Mouse (Mus musculus): ENCODE measurements around the gene Vasn. TPM values are rescaled to one million over a fixed set of nuclear protein-coding genes. Genes with fewer than 3 reads are reported as not detected.
A peak's percentile ranks its signal among the peaks of the same experiment; 100 is the strongest.
"Not testable (repeated sequence)": the region's sequence is repeated elsewhere in the genome, so short reads cannot be mapped to it uniquely, and the experiment has no call there.

Gene Vasn
- polyA plus RNA-seq, 1 experiment from 2014 or later: 9.3 TPM

GRCm38 (mm10) chr16:4678080-4678479 is 38.3 kb downstream of the Vasn start:
- Histone ChIP-seq H3K9ac (ENCODE audit: low read depth, low read length) (no peak overlapping the region), H3K4me3 (ENCODE audit: low read depth, low read length) (no peak overlapping the region; the same call in 1 of the 2 replicates), H3K9me3 (ENCODE audit: control insufficient read depth, low read length) (no peaks in the 10 kb centered on the region), H3K27me3 (replicated peaks; ENCODE audit: control insufficient read depth, insufficient read depth, low read length) (no peaks in the 10 kb centered on the region), H3K4me2 (peak overlapping the region; percentile 98), H3K4me1 (replicated peaks; ENCODE audit: control insufficient read depth, insufficient read depth, low read length) (peaks cover 19% of the 10 kb centered on the region), H3K36me3 (ENCODE audit: control insufficient read depth, insufficient read depth, low read length) (peaks cover 3% of the 10 kb centered on the region; the same call in 1 of the 2 replicates), H3K27ac (ENCODE audit: low read depth, low read length) (no peak overlapping the region)
- no peak for DNase-seq (ENCODE audit: low spot score)
- 69% methylated on average over 5 of the region's 5 CpGs for WGBS
- ATAC-seq (replicated peaks; ENCODE audit: low FRiP score): no peak

GRCm38 (mm10) chr16:4679121-4680018 is 39.6 kb downstream of the Vasn start, which contains the start of gene Coro7:
TSS of gene Coro7 (minus strand) at chr16:4679777.
- no peaks in the 10 kb centered on the region for H3K27me3 ChIP-seq (replicated peaks; ENCODE audit: control insufficient read depth, insufficient read depth, low read length)
- WGBS: under 1% methylated on average over 47 of the region's 47 CpGs
- peak within 1 kb of the TSS; percentile 54; the same call in 1 of the 2 replicates for H3K27ac ChIP-seq (ENCODE audit: low read depth, low read length)
- peak within 1 kb of the TSS; percentile 77 for H3K4me3 ChIP-seq (ENCODE audit: low read depth, low read length)
- peaks cover 19% of the 10 kb centered on the region for H3K4me1 ChIP-seq (replicated peaks; ENCODE audit: control insufficient read depth, insufficient read depth, low read length)
- H3K4me2 ChIP-seq: peak within 1 kb of the TSS; percentile 98
- ATAC-seq (replicated peaks; ENCODE audit: low FRiP score): peak; percentile 89
- H3K36me3 ChIP-seq (ENCODE audit: control insufficient read depth, insufficient read depth, low read length): peaks cover 3% of the 10 kb centered on the region; the same call in 1 of the 2 replicates
- peak within 1 kb of the TSS; percentile 75 for H3K9ac ChIP-seq (ENCODE audit: low read depth, low read length)
- H3K9me3 ChIP-seq (ENCODE audit: control insufficient read depth, low read length): no peaks in the 10 kb centered on the region
- DNase-seq (ENCODE audit: low spot score): peak; percentile 87

GRCm38 (mm10) chr16:4680922-4681455 is 41.2 kb downstream of the Vasn start:
- H3K4me2 ChIP-seq; H3K9ac ChIP-seq (ENCODE audit: low read depth, low read length); H3K4me3 ChIP-seq (ENCODE audit: low read depth, low read length); H3K27ac ChIP-seq (ENCODE audit: low read depth, low read length); H3K27me3 ChIP-seq (replicated peaks; ENCODE audit: control insufficient read depth, insufficient read depth, low read length); DNase-seq (ENCODE audit: low spot score); H3K9me3 ChIP-seq (ENCODE audit: control insufficient read depth, low read length); ATAC-seq (replicated peaks; ENCODE audit: low FRiP score); H3K36me3 ChIP-seq (ENCODE audit: control insufficient read depth, insufficient read depth, low read length): not testable (repeated sequence)
- H3K4me1 ChIP-seq (replicated peaks; ENCODE audit: control insufficient read depth, insufficient read depth, low read length): peaks cover 28% of the 10 kb centered on the region
- 81% methylated on average over 3 of the region's 3 CpGs for WGBS

- 61% methylated on average over 4 of the region's 4 CpGs for WGBS
- Histone ChIP-seq H3K36me3 (ENCODE audit: control insufficient read depth, insufficient read depth, low read length) (peaks cover 4% of the 10 kb centered on the region; the same call in 1 of the 2 replicates), H3K9ac (ENCODE audit: low read depth, low read length) (peak overlapping the region; percentile 93), H3K4me1 (replicated peaks; ENCODE audit: control insufficient read depth, insufficient read depth, low read length) (peaks cover 28% of the 10 kb centered on the region), H3K27me3 (replicated peaks; ENCODE audit: control insufficient read depth, insufficient read depth, low read length) (no peaks in the 10 kb centered on the region), H3K9me3 (ENCODE audit: control insufficient read depth, low read length) (no peaks in the 10 kb centered on the region), H3K4me3 (ENCODE audit: low read depth, low read length) (peak overlapping the region; percentile 88), H3K4me2 (peak overlapping the region; percentile 91), H3K27ac (ENCODE audit: low read depth, low read length) (peak overlapping the region; percentile 77)
- ATAC-seq (replicated peaks; ENCODE audit: low FRiP score) (no peak), DNase-seq (ENCODE audit: low spot score) (no peak)
Measured at GRCm38 (mm10) chr16:4682628-4683179, 43.0 kb downstream of the Vasn start.

GRCm38 (mm10) chr16:4683193-4683580 is 43.4 kb downstream of the Vasn start:
- Histone ChIP-seq H3K4me3 (ENCODE audit: low read depth, low read length) (peak overlapping the region; percentile 88), H3K36me3 (ENCODE audit: control insufficient read depth, insufficient read depth, low read length) (peaks cover 5% of the 10 kb centered on the region; the same call in 1 of the 2 replicates), H3K27ac (ENCODE audit: low read depth, low read length) (peak overlapping the region; percentile 77), H3K9me3 (ENCODE audit: control insufficient read depth, low read length) (no peaks in the 10 kb centered on the region), H3K4me2 (peak overlapping the region; percentile 91), H3K9ac (ENCODE audit: low read depth, low read length) (peak overlapping the region; percentile 93), H3K4me1 (replicated peaks; ENCODE audit: control insufficient read depth, insufficient read depth, low read length) (peaks cover 23% of the 10 kb centered on the region), H3K27me3 (replicated peaks; ENCODE audit: control insufficient read depth, insufficient read depth, low read length) (no peaks in the 10 kb centered on the region)
- WGBS: 25% methylated on average over 9 of the region's 9 CpGs
- DNase-seq (ENCODE audit: low spot score): no peak
- ATAC-seq (replicated peaks; ENCODE audit: low FRiP score): peak; percentile 50

- H3K4me2 ChIP-seq: peak overlapping the region; percentile 91
- peak overlapping the region; percentile 93 for H3K9ac ChIP-seq (ENCODE audit: low read depth, low read length)
- H3K36me3 ChIP-seq (ENCODE audit: control insufficient read depth, insufficient read depth, low read length): peaks cover 5% of the 10 kb centered on the region; the same call in 1 of the 2 replicates
- under 1% methylated on average over 54 of the region's 54 CpGs for WGBS
- no peaks in the 10 kb centered on the region for H3K9me3 ChIP-seq (ENCODE audit: control insufficient read depth, low read length)
- peaks cover 18% of the 10 kb centered on the region for H3K4me1 ChIP-seq (replicated peaks; ENCODE audit: control insufficient read depth, insufficient read depth, low read length)
- H3K27ac ChIP-seq (ENCODE audit: low read depth, low read length): peak overlapping the region; percentile 77
- peak; percentile 96 for DNase-seq (ENCODE audit: low spot score)
- peak; percentile 80 for ATAC-seq (replicated peaks; ENCODE audit: low FRiP score)
- H3K27me3 ChIP-seq (replicated peaks; ENCODE audit: control insufficient read depth, insufficient read depth, low read length): no peaks in the 10 kb centered on the region
- peak overlapping the region; percentile 88 for H3K4me3 ChIP-seq (ENCODE audit: low read depth, low read length)
Measured at GRCm38 (mm10) chr16:4683581-4684456, 44.1 kb downstream of the Vasn start.

GRCm38 (mm10) chr16:4684457-4684791 is 44.7 kb downstream of the Vasn start:
- H3K4me1 ChIP-seq (replicated peaks; ENCODE audit: control insufficient read depth, insufficient read depth, low read length): peaks cover 16% of the 10 kb centered on the region
- ATAC-seq (replicated peaks; ENCODE audit: low FRiP score): 0 out of 2 replicates have a peak, but pooled peaks have one; percentile 1
- H3K36me3 ChIP-seq (ENCODE audit: control insufficient read depth, insufficient read depth, low read length): peaks cover 11% of the 10 kb centered on the region
- under 1% methylated on average over 9 of the region's 9 CpGs for WGBS
- H3K4me3 ChIP-seq (ENCODE audit: low read depth, low read length): peak overlapping the region; percentile 88
- peak overlapping the region; percentile 93 for H3K9ac ChIP-seq (ENCODE audit: low read depth, low read length)
- H3K27me3 ChIP-seq (replicated peaks; ENCODE audit: control insufficient read depth, insufficient read depth, low read length): no peaks in the 10 kb centered on the region
- H3K4me2 ChIP-seq: peak overlapping the region; percentile 91
- DNase-seq (ENCODE audit: low spot score): no peak
- peak overlapping the region; percentile 77 for H3K27ac ChIP-seq (ENCODE audit: low read depth, low read length)
- H3K9me3 ChIP-seq (ENCODE audit: control insufficient read depth, low read length): 0 out of 2 replicates have a peak, but pooled peaks cover 2% of the 10 kb centered on the region

- H3K4me3 ChIP-seq (ENCODE audit: low read depth, low read length); DNase-seq (ENCODE audit: low spot score); ATAC-seq (replicated peaks; ENCODE audit: low FRiP score); H3K4me1 ChIP-seq (replicated peaks; ENCODE audit: control insufficient read depth, insufficient read depth, low read length); H3K27ac ChIP-seq (ENCODE audit: low read depth, low read length); H3K9ac ChIP-seq (ENCODE audit: low read depth, low read length); H3K4me2 ChIP-seq; H3K27me3 ChIP-seq (replicated peaks; ENCODE audit: control insufficient read depth, insufficient read depth, low read length); H3K9me3 ChIP-seq (ENCODE audit: control insufficient read depth, low read length): not testable (repeated sequence)
- peaks cover 51% of the 10 kb centered on the region for H3K36me3 ChIP-seq (ENCODE audit: control insufficient read depth, insufficient read depth, low read length)
- WGBS: 96% methylated on average over 4 of the region's 4 CpGs
Measured at GRCm38 (mm10) chr16:4689371-4689770, 49.6 kb downstream of the Vasn start.

Measured in liver, embryonic 11.5 days (tissue).